Mouse (Mus musculus): ENCODE measurements at regions not wholly inside any gene's neighbourhood (a gene's known extent, or its start where the extent isn't known, plus 50 kb on each side); places are given as distances from the start of the nearest gene placed in this dataset.
"Not testable (repeated sequence)": the region's sequence is repeated elsewhere in the genome, so short reads cannot be mapped to it uniquely, and the experiment has no call there.

- Histone ChIP-seq H3K9me3 (no peaks in the 10 kb centered on the region), H3K4me1 (no peaks in the 10 kb centered on the region), H3K4me3 (no peak overlapping the region), H3K27ac (no peak overlapping the region), H3K27me3 (replicated peaks) (no peaks in the 10 kb centered on the region), H3K4me2 (no peak overlapping the region), H3K36me3 (replicated peaks) (no peaks in the 10 kb centered on the region), H3K9ac (no peak overlapping the region)
- no peak for ATAC-seq (replicated peaks)
- 62% methylated on average over 9 of the region's 9 CpGs for WGBS
These were observed 186.6 kb upstream of the Npvf start for GRCm38 (mm10) chr6:50840826-50841225.

DNA sequence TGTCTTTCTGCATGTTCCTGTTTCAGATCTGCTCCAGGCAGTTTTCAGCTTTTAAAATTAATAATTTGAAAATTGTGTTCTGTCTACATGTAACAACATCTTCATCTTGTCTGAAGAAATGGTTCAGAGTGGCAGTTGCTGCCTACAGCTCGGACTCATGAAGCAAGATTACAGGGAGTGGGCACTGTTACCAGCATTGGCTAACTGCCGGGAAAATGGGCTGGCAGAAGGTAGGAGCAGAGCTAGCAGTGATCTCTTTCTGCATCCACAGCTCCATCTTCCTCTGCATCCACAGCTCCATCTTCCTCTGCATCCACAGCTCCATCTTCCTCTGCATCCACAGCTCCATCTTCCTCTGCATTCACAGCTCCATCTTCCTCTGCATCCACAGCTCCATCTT lies 191.0 kb upstream of the Npvf start:
- H3K27ac ChIP-seq; H3K36me3 ChIP-seq (replicated peaks); H3K4me2 ChIP-seq; H3K9me3 ChIP-seq; H3K9ac ChIP-seq; H3K27me3 ChIP-seq (replicated peaks); ATAC-seq (replicated peaks); H3K4me1 ChIP-seq; H3K4me3 ChIP-seq: not testable (repeated sequence)
- WGBS, result 92% methylated on average over 2 of the region's 2 CpGs

DNA sequence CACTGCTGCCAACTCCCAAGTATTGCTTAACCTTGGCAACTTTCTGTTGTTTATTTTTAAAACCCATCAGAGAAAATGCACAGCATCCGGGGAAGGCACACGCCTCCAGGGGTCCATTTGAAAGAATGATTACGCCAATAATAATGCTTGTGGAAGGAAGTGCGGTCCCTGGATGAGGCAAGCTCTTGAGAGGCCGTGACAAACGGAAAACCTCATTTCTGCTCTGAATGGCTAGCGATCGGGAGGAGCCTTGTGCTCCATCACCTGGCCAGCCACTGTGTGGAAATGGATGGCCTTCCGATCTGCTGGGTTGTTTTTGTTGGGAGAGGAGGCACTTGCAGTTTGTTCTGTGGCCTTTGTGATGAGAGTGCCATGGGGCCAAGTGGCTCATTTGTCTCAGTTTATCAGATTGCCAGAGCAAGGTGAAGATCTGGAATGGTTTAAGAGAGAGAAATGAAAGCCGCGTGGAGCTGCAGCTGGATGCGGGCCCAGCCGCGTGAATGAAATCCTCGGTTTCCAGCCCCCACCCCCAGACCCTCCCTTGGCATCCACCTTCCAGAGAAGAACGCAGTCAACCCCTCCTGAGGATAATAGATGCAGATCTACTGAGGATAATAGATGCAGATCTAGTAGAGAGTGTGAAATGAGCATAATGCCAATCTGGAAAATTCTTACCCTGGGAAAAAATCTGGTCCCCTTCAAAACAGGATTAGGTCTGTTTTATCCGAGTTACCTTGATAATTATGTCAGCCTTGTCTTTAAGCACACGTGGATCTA lies 192.7 kb upstream of the Npvf start:
- no peak for ATAC-seq (replicated peaks)
- H3K36me3 ChIP-seq (replicated peaks), result no peaks in the 10 kb centered on the region
- no peak overlapping the region for H3K4me3 ChIP-seq
- 0 out of 2 replicates have a peak, but pooled peaks cover 5% of the 10 kb centered on the region for H3K4me1 ChIP-seq
- H3K27me3 ChIP-seq (replicated peaks), result no peaks in the 10 kb centered on the region
- H3K9me3 ChIP-seq, result no peaks in the 10 kb centered on the region
- H3K4me2 ChIP-seq, result no peak overlapping the region
- no peak overlapping the region for H3K27ac ChIP-seq
- WGBS, result 58% methylated on average over 18 of the region's 18 CpGs
- H3K9ac ChIP-seq, result no peak overlapping the region

GRCm38 (mm10) chr6:50847548-50847947 lies 193.3 kb upstream of the Npvf start:
- H3K27ac ChIP-seq, result no peak overlapping the region
- H3K4me3 ChIP-seq, result no peak overlapping the region
- no peak overlapping the region for H3K9ac ChIP-seq
- H3K36me3 ChIP-seq (replicated peaks), result no peaks in the 10 kb centered on the region
- ATAC-seq (replicated peaks), result no peak
- no peaks in the 10 kb centered on the region for H3K9me3 ChIP-seq
- H3K27me3 ChIP-seq (replicated peaks), result no peaks in the 10 kb centered on the region
- H3K4me1 ChIP-seq, result 0 out of 2 replicates have a peak, but pooled peaks cover 5% of the 10 kb centered on the region
- no peak overlapping the region for H3K4me2 ChIP-seq
- WGBS, result 81% methylated on average over 7 of the region's 7 CpGs

- WGBS, result 86% methylated on average over 4 of the region's 4 CpGs
These were observed 204.9 kb upstream of the Npvf start for GRCm38 (mm10) chr6:50859162-50859561.

GRCm38 (mm10) chr6:50877991-50878390 lies 223.8 kb upstream of the Npvf start:
- H3K4me1 ChIP-seq, result no peaks in the 10 kb centered on the region
- no peak overlapping the region for H3K27ac ChIP-seq
- no peak overlapping the region for H3K4me2 ChIP-seq
- H3K9ac ChIP-seq, result no peak overlapping the region
- H3K4me3 ChIP-seq, result no peak overlapping the region
- no peaks in the 10 kb centered on the region for H3K27me3 ChIP-seq (replicated peaks)
- H3K9me3 ChIP-seq, result no peaks in the 10 kb centered on the region
- WGBS, result 95% methylated on average over 5 of the region's 5 CpGs
- no peak for ATAC-seq (replicated peaks)
- no peaks in the 10 kb centered on the region for H3K36me3 ChIP-seq (replicated peaks)

More at GRCm38 (mm10) chr6:50859162-50859561, 204.9 kb upstream of the Npvf start:
- Histone ChIP-seq H3K27me3 (replicated peaks) (no peaks in the 10 kb centered on the region), H3K4me1 (no peaks in the 10 kb centered on the region), H3K9me3 (no peaks in the 10 kb centered on the region), H3K9ac (no peak overlapping the region), H3K36me3 (replicated peaks) (no peaks in the 10 kb centered on the region), H3K4me2 (no peak overlapping the region), H3K4me3 (no peak overlapping the region), H3K27ac (no peak overlapping the region)
- ATAC-seq (replicated peaks), result no peak

- Histone ChIP-seq H3K27ac (no peak overlapping the region), H3K4me2 (no peak overlapping the region), H3K27me3 (replicated peaks) (no peaks in the 10 kb centered on the region), H3K4me3 (no peak overlapping the region), H3K9ac (no peak overlapping the region), H3K9me3 (no peaks in the 10 kb centered on the region), H3K36me3 (replicated peaks) (no peaks in the 10 kb centered on the region), H3K4me1 (no peaks in the 10 kb centered on the region)
- no peak for ATAC-seq (replicated peaks)
- WGBS, result 65% methylated on average over 3 of the region's 3 CpGs
These were observed 228.1 kb upstream of the Npvf start for GRCm38 (mm10) chr6:50882298-50882697.

- Histone ChIP-seq H3K9me3 (no peaks in the 10 kb centered on the region), H3K4me1 (no peaks in the 10 kb centered on the region), H3K27me3 (replicated peaks) (no peaks in the 10 kb centered on the region), H3K36me3 (replicated peaks) (no peaks in the 10 kb centered on the region), H3K4me2 (no peak overlapping the region), H3K27ac (no peak overlapping the region), H3K9ac (no peak overlapping the region), H3K4me3 (no peak overlapping the region)
- ATAC-seq (replicated peaks), result no peak
- 73% methylated on average over 4 of the region's 4 CpGs for WGBS
These were observed 228.5 kb upstream of the Npvf start for GRCm38 (mm10) chr6:50882759-50883158.

GRCm38 (mm10) chr6:50885031-50885430 lies 230.8 kb upstream of the Npvf start:
- WGBS, result 96% methylated on average over 4 of the region's 4 CpGs
- H3K27me3 ChIP-seq (replicated peaks), result no peaks in the 10 kb centered on the region
- no peak for ATAC-seq (replicated peaks)

DNA sequence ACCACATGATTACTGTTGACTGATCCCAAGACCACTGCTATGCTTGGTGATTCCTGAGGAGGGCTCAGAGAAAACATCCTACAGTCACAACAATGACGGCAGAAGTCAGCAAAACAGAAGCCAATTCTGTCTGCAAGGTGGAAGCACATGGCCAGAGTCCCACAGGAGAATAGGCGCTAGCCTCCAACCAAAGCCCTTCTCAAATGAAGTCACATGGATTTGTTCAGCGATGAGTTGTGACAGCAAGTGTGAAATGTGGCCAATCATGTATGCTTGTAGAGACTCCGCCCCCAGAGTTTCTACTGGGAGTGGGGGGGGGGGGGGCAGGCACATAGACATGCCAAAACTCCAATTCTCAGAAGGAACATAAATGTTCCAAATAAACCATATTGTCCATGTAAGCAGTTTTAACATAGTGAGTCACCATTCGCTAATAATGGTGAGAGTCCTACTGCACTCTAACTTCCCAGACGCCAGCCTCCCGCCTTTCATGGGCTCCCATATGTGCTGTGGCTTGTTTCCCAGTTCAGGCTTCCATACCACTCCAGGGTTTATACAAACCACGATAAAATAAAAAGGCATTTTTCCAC lies 231.6 kb upstream of the Npvf start:
- WGBS, result 85% methylated on average over 8 of the region's 8 CpGs
- H3K4me3 ChIP-seq, result no peak overlapping the region

More at GRCm38 (mm10) chr6:50885031-50885430, 230.8 kb upstream of the Npvf start:
- H3K36me3 ChIP-seq (replicated peaks), result no peaks in the 10 kb centered on the region
- no peaks in the 10 kb centered on the region for H3K9me3 ChIP-seq
- H3K9ac ChIP-seq, result no peak overlapping the region
- H3K4me3 ChIP-seq, result no peak overlapping the region
- H3K4me2 ChIP-seq, result no peak overlapping the region
- H3K27ac ChIP-seq, result no peak overlapping the region
- H3K4me1 ChIP-seq, result peaks cover 1% of the 10 kb centered on the region

GRCm38 (mm10) chr6:50890370-50891204 lies 236.3 kb upstream of the Npvf start:
- peak; percentile 90 for ATAC-seq (replicated peaks)
- Histone ChIP-seq H3K27me3 (replicated peaks) (no peaks in the 10 kb centered on the region), H3K4me3 (no peak overlapping the region)

More for the DNA sequence above, 231.6 kb upstream of the Npvf start:
- ATAC-seq (replicated peaks), result no peak
- H3K27me3 ChIP-seq (replicated peaks), result no peaks in the 10 kb centered on the region
- no peak overlapping the region for H3K9ac ChIP-seq
- H3K9me3 ChIP-seq, result no peaks in the 10 kb centered on the region
- no peaks in the 10 kb centered on the region for H3K36me3 ChIP-seq (replicated peaks)
- no peak overlapping the region for H3K4me2 ChIP-seq
- H3K4me1 ChIP-seq, result peaks cover 10% of the 10 kb centered on the region
- H3K27ac ChIP-seq, result no peak overlapping the region

DNA sequence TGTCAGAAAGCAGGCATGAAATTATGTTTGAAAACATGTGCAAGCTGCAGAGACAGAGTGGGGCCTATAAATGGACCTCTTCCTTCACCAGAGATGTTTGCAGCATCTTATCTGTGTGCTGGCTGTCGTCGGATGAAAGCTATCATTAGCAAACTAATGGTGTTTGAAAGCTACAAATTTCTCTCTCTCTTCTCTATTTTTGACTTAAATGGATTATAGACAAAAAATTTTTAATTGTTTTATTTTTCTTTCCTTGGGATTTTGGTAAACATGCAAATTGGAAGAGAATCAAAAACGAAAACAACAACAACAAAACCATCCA lies 236.9 kb upstream of the Npvf start:
- Histone ChIP-seq H3K36me3 (replicated peaks) (no peaks in the 10 kb centered on the region), H3K27ac (peak overlapping the region; percentile 86), H3K4me3 (no peak overlapping the region), H3K9me3 (no peaks in the 10 kb centered on the region), H3K4me2 (no peak overlapping the region), H3K27me3 (replicated peaks) (no peaks in the 10 kb centered on the region), H3K4me1 (peaks cover 21% of the 10 kb centered on the region), H3K9ac (no peak overlapping the region)
- 34% methylated on average over 3 of the region's 3 CpGs for WGBS
- no peak for ATAC-seq (replicated peaks)

More at GRCm38 (mm10) chr6:50890370-50891204, 236.3 kb upstream of the Npvf start:
- no peak overlapping the region for H3K9ac ChIP-seq
- peak overlapping the region; percentile 86 for H3K27ac ChIP-seq
- H3K36me3 ChIP-seq (replicated peaks), result no peaks in the 10 kb centered on the region
- peak overlapping the region; percentile 33 for H3K4me2 ChIP-seq
- peaks cover 21% of the 10 kb centered on the region for H3K4me1 ChIP-seq
- H3K9me3 ChIP-seq, result no peaks in the 10 kb centered on the region
- WGBS, result 5% methylated on average over 25 of the region's 25 CpGs

All from midbrain, embryonic 15.5 days (tissue).